Mouse (Mus musculus) liver, embryonic 12.5 days (tissue): Measurements from ENCODE around the gene Brca2. TPM values are rescaled to one million over a fixed set of nuclear protein-coding genes. Genes with fewer than 3 reads are reported as not detected.
A peak's percentile ranks its signal among the peaks of the same experiment; 100 is the strongest.
"Not testable (repeated sequence)": the region's sequence is repeated elsewhere in the genome, so short reads cannot be mapped to it uniquely, and the experiment has no call there.

Source experiments
- ATAC-seq: fragments of 200-750 bp; cut with Nextera tagmentation; 2 replicates; pipeline ENCODE4 v1.8.0; 2017; ENCODE audit warnings: moderate number of reproducible peaks, mild to moderate bottlenecking, moderate library complexity
- H3K27ac ChIP-seq: fragments of 300-500 bp; sonication (generic); 2 replicates; pipeline ENCODE4 v1.5.1; 2016; ENCODE audit warnings: mild to moderate bottlenecking
- H3K27me3 ChIP-seq: fragments of 300-500 bp; sonication (generic); replicated peaks from 2 replicates; pipeline ENCODE4 v1.6.1; 2016; ENCODE audit warnings: mild to moderate bottlenecking, moderate library complexity
- H3K36me3 ChIP-seq: fragments of 300-500 bp; sonication (generic); 2 replicates; pipeline ENCODE4 v1.6.1; 2016; ENCODE audit warnings: mild to moderate bottlenecking, moderate library complexity
- H3K4me1 ChIP-seq: fragments of 300-500 bp; sonication (generic); 2 replicates; pipeline ENCODE4 v1.6.1; 2016
- H3K4me2 ChIP-seq: fragments of 300-500 bp; sonication (generic); 2 replicates; pipeline ENCODE4 v1.6.1; 2016; ENCODE audit warnings: mild to moderate bottlenecking, moderate library complexity
- H3K4me3 ChIP-seq: fragments of 300-500 bp; sonication (generic); 2 replicates; pipeline ENCODE4 v1.5.1; 2016; ENCODE audit warnings: mild to moderate bottlenecking, moderate library complexity
- H3K9ac ChIP-seq: fragments of 300-500 bp; sonication (generic); 2 replicates; pipeline ENCODE4 v1.6.1; 2016; ENCODE audit warnings: mild to moderate bottlenecking, moderate library complexity
- H3K9me3 ChIP-seq: fragments of 300-500 bp; sonication (generic); replicated peaks from 2 replicates; pipeline ENCODE4 v1.6.1; 2016; ENCODE audit warnings: mild to moderate bottlenecking, moderate library complexity
- WGBS: fragments of 180-500 bp; shearing (Covaris S2); methylation state at CpG from one replicate; pipeline ENCODE4 v1.1.7; 2016; ENCODE audit not compliant: insufficient replicate concordance; 5-methylcytosine and 5-hydroxymethylcytosine counted together
- polyA plus RNA-seq: library from polyadenylated mRNA; unstranded; fragments of >200 nt; fragmentation: Nextera tagmentation; extraction: Ambion mirVana; gene quantifications from 2 replicates; pipeline ENCODE4 v1.2.1, GENCODE M21; 2016

Gene Brca2
- polyA plus RNA-seq, result 26.0 and 26.8 TPM in 2 replicates

GRCm38 (mm10) chr5:150521937-150522866, at the start of gene Brca2:
Gene Brca2 (plus strand): TSS chr5:150522630.
- H3K9ac ChIP-seq, result peak within 1 kb of the TSS; percentile 92
- WGBS, result 4% methylated on average over 63 of the region's 63 CpGs
- peak within 1 kb of the TSS; percentile 67 for H3K4me2 ChIP-seq
- H3K4me3 ChIP-seq, result peak within 1 kb of the TSS; percentile 91
- peaks cover 9% of the 10 kb centered on the region for H3K27me3 ChIP-seq
- H3K9me3 ChIP-seq, result no peaks in the 10 kb centered on the region
- H3K4me1 ChIP-seq, result peaks cover 36% of the 10 kb centered on the region
- H3K27ac ChIP-seq, result peak within 1 kb of the TSS; percentile 90
- H3K36me3 ChIP-seq, result peaks cover 12% of the 10 kb centered on the region
- ATAC-seq, result peak; percentile 95

GRCm38 (mm10) chr5:150477364-150477763, 45.1 kb upstream of the Brca2 start:
- WGBS, result 71% methylated on average over 4 of the region's 4 CpGs
- Histone ChIP-seq H3K4me2 (no peak overlapping the region), H3K9me3 (no peaks in the 10 kb centered on the region), H3K4me3 (no peak overlapping the region), H3K27me3 (no peaks in the 10 kb centered on the region), H3K27ac (no peak overlapping the region), H3K36me3 (no peaks in the 10 kb centered on the region), H3K4me1 (no peaks in the 10 kb centered on the region), H3K9ac (no peak overlapping the region)
- ATAC-seq, result no peak

GRCm38 (mm10) chr5:150478612-150479011, 43.8 kb upstream of the Brca2 start:
- Histone ChIP-seq H3K27ac (no peak overlapping the region), H3K9me3 (no peaks in the 10 kb centered on the region), H3K4me3 (no peak overlapping the region), H3K4me2 (no peak overlapping the region), H3K4me1 (no peaks in the 10 kb centered on the region), H3K27me3 (no peaks in the 10 kb centered on the region), H3K36me3 (no peaks in the 10 kb centered on the region), H3K9ac (no peak overlapping the region)
- no peak for ATAC-seq
- WGBS, result 38% methylated on average over 4 of the region's 4 CpGs

GRCm38 (mm10) chr5:150485198-150485597, 37.2 kb upstream of the Brca2 start:
- H3K9ac ChIP-seq, result no peak overlapping the region
- no peak for ATAC-seq
- H3K27me3 ChIP-seq, result no peaks in the 10 kb centered on the region
- no peaks in the 10 kb centered on the region for H3K4me1 ChIP-seq
- H3K36me3 ChIP-seq, result no peaks in the 10 kb centered on the region
- H3K4me2 ChIP-seq, result no peak overlapping the region
- 61% methylated on average over 3 of the region's 3 CpGs for WGBS
- H3K27ac ChIP-seq, result no peak overlapping the region
- H3K9me3 ChIP-seq, result no peaks in the 10 kb centered on the region
- H3K4me3 ChIP-seq, result no peak overlapping the region

GRCm38 (mm10) chr5:150490285-150490684, 32.1 kb upstream of the Brca2 start:
- Histone ChIP-seq H3K27ac (no peak overlapping the region), H3K9me3 (no peaks in the 10 kb centered on the region), H3K36me3 (no peaks in the 10 kb centered on the region), H3K4me3 (no peak overlapping the region), H3K4me1 (no peaks in the 10 kb centered on the region), H3K27me3 (no peaks in the 10 kb centered on the region), H3K4me2 (no peak overlapping the region), H3K9ac (no peak overlapping the region)
- ATAC-seq, result no peak
- WGBS, result 65% methylated on average over 3 of the region's 3 CpGs

DNA sequence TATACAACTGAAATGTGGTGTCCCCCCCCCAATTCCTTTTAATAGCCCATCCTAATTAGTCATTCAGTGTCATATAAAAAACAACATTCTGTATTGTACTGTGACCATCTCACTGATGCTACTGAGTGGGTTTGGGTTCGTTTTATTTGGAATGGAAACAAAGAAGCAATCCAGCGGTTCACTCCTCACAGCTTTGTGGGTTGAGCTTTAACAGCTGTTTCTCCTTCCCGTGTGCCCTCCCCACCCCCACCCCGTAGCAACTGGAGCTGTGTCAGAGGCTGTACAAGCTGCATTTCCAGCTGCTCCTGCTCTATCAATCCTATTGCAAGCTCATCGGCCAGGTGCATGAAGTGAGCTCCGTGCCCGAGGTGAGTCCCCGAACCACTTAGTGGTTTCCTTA, 31.6 kb upstream of the Brca2 start:
- ATAC-seq, result no peak
- no peak overlapping the region for H3K9ac ChIP-seq
- 61% methylated on average over 8 of the region's 8 CpGs for WGBS

GRCm38 (mm10) chr5:150491573-150492173, 30.8 kb upstream of the Brca2 start:
- not testable (repeated sequence) for H3K36me3 ChIP-seq, H3K9ac ChIP-seq, H3K4me3 ChIP-seq, ATAC-seq, H3K4me2 ChIP-seq, H3K27ac ChIP-seq, H3K27me3 ChIP-seq, H3K4me1 ChIP-seq, H3K9me3 ChIP-seq
- WGBS, result 70% methylated on average over 4 of the region's 4 CpGs

More for the DNA sequence above, 31.6 kb upstream of the Brca2 start:
- Histone ChIP-seq H3K36me3 (no peaks in the 10 kb centered on the region), H3K27ac (no peak overlapping the region), H3K4me3 (no peak overlapping the region), H3K4me1 (no peaks in the 10 kb centered on the region), H3K4me2 (no peak overlapping the region), H3K9me3 (no peaks in the 10 kb centered on the region), H3K27me3 (no peaks in the 10 kb centered on the region)

DNA sequence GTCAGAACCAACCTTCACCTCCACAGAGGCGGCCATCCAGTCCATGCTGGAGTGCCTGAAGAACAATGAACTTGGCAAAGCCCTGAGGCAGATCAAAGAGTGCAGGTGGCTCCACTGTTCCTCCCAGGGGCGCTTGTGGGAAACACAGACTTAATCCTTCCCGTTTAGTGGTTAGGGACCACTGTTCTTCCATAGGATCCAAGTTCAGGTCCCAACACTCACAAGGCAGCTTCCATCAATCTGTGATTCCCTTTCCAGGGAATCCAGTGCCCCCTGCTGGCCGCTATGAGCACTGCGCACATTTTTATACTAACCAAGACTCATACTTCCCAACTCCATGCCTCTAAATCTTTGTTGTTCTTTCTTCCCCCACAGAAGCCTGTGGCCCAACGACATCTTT, 26.6 kb upstream of the Brca2 start:
- Histone ChIP-seq H3K36me3 (no peaks in the 10 kb centered on the region), H3K9me3 (no peaks in the 10 kb centered on the region), H3K27ac (no peak overlapping the region), H3K9ac (no peak overlapping the region), H3K4me2 (no peak overlapping the region), H3K27me3 (no peaks in the 10 kb centered on the region), H3K4me1 (no peaks in the 10 kb centered on the region), H3K4me3 (no peak overlapping the region)
- 26% methylated on average over 6 of the region's 6 CpGs for WGBS
- no peak for ATAC-seq

GRCm38 (mm10) chr5:150510451-150511225, 11.8 kb upstream of the Brca2 start:
- H3K4me1 ChIP-seq, result no peaks in the 10 kb centered on the region
- H3K27ac ChIP-seq, result no peak overlapping the region
- no peak for ATAC-seq
- no peak overlapping the region for H3K4me2 ChIP-seq
- no peak overlapping the region for H3K9ac ChIP-seq
- H3K4me3 ChIP-seq, result no peak overlapping the region
- H3K27me3 ChIP-seq, result no peaks in the 10 kb centered on the region
- 53% methylated on average over 6 of the region's 6 CpGs for WGBS
- no peaks in the 10 kb centered on the region for H3K9me3 ChIP-seq
- no peaks in the 10 kb centered on the region for H3K36me3 ChIP-seq

DNA sequence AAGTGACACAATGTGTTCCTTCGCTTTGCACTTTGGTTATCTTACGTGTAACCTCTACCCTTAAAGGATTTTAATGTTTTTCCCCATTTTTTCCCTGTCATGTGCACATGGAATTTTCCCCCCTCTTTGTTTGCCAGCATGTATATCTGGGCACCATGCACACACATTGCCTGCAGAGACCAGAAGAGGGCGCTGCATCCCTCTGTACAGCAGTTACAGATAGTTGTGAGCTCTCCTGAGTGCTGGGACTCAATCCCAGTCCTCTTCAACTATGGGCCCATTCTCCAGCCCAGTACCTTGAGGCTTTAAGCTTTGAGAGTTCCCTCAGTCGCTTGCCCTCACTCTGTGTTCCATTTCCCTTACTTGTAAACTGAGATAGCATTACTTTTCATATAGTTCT, 9.2 kb upstream of the Brca2 start:
- ATAC-seq, result no peak
- peaks cover 11% of the 10 kb centered on the region for H3K27me3 ChIP-seq
- H3K9me3 ChIP-seq, result no peaks in the 10 kb centered on the region
- H3K36me3 ChIP-seq, result no peaks in the 10 kb centered on the region
- 73% methylated on average over 4 of the region's 4 CpGs for WGBS
- no peak overlapping the region for H3K4me2 ChIP-seq
- no peak overlapping the region for H3K27ac ChIP-seq
- no peak overlapping the region for H3K4me3 ChIP-seq
- no peak overlapping the region for H3K9ac ChIP-seq
- no peaks in the 10 kb centered on the region for H3K4me1 ChIP-seq

- Histone ChIP-seq H3K27ac (no peak overlapping the region), H3K36me3 (no peaks in the 10 kb centered on the region), H3K9ac (no peak overlapping the region), H3K27me3 (peaks cover 11% of the 10 kb centered on the region), H3K4me1 (no peaks in the 10 kb centered on the region), H3K9me3 (no peaks in the 10 kb centered on the region), H3K4me3 (no peak overlapping the region), H3K4me2 (no peak overlapping the region)
- no peak for ATAC-seq
- 75% methylated on average over 1 of the region's 1 CpGs for WGBS
Observed at GRCm38 (mm10) chr5:150514027-150514426, 8.4 kb upstream of the Brca2 start.

GRCm38 (mm10) chr5:150518064-150518463, 4.4 kb upstream of the Brca2 start, which contains the start of gene Zar1l:
Gene Zar1l (minus strand): TSS chr5:150518164.
- Histone ChIP-seq H3K4me2 (no peak within 1 kb of the TSS), H3K9me3 (no peaks in the 10 kb centered on the region), H3K4me3 (no peak within 1 kb of the TSS), H3K4me1 (peaks cover 8% of the 10 kb centered on the region), H3K36me3 (no peaks in the 10 kb centered on the region), H3K27me3 (peaks cover 11% of the 10 kb centered on the region), H3K9ac (no peak within 1 kb of the TSS), H3K27ac (no peak within 1 kb of the TSS)
- ATAC-seq, result no peak
- WGBS, result 48% methylated on average over 4 of the region's 4 CpGs
